Mouse (Mus musculus) thymus, postnatal 4 days (tissue): ENCODE results near the gene Zswim4.

ENCODE experiments used
- DNase-seq: peaks from one replicate; pipeline ENCODE4 v3.0.0; 2021

The Zswim4 gene

GRCm38 (mm10) chr8:84236998-84237473 lies at the start of gene Zswim4:
Gene Zswim4, minus strand, starts transcription at chr8:84237055.
- peak; percentile 95 for DNase-seq

GRCm38 (mm10) chr8:84285665-84286064 lies 48.8 kb upstream of the Zswim4 start:
- peak; percentile 73 for DNase-seq

GRCm38 (mm10) chr8:84284608-84285063 lies 47.8 kb upstream of the Zswim4 start:
- DNase-seq = no peak

- no peak for DNase-seq
Measured at GRCm38 (mm10) chr8:84280777-84281176, 43.9 kb upstream of the Zswim4 start.

GRCm38 (mm10) chr8:84276447-84276846 lies 39.6 kb upstream of the Zswim4 start:
- DNase-seq = no peak

- no peak for DNase-seq
Measured at GRCm38 (mm10) chr8:84273968-84274367, 37.1 kb upstream of the Zswim4 start.

GRCm38 (mm10) chr8:84272302-84272701 lies 35.4 kb upstream of the Zswim4 start:
- no peak for DNase-seq

GRCm38 (mm10) chr8:84269950-84270773 lies 33.3 kb upstream of the Zswim4 start, which contains the start of gene Ccdc130:
Gene Ccdc130, minus strand, starts transcription at chr8:84270380.
- DNase-seq = peak; percentile 100

GRCm38 (mm10) chr8:84261098-84261497 lies 24.2 kb upstream of the Zswim4 start:
- DNase-seq = no peak

- DNase-seq = peak; percentile 83
Measured at GRCm38 (mm10) chr8:84256822-84257610, 20.2 kb upstream of the Zswim4 start, which contains the start of gene Mri1. Gene Mri1, minus strand, starts transcription at chr8:84257326.

GRCm38 (mm10) chr8:84256458-84256821 lies 19.6 kb upstream of the Zswim4 start:
- DNase-seq = no peak

GRCm38 (mm10) chr8:84255858-84256257 lies 19.0 kb upstream of the Zswim4 start:
- no peak for DNase-seq

- DNase-seq = peak; percentile 90
Measured at GRCm38 (mm10) chr8:84249257-84250170, 12.7 kb upstream of the Zswim4 start, which contains the start of gene D8Ertd738e. Gene D8Ertd738e, minus strand, starts transcription at chr8:84249719.

GRCm38 (mm10) chr8:84241821-84242220 lies 5.0 kb upstream of the Zswim4 start:
- DNase-seq = no peak

GRCm38 (mm10) chr8:84241167-84241566 lies 4.3 kb upstream of the Zswim4 start:
- no peak for DNase-seq

- no peak for DNase-seq
Measured at GRCm38 (mm10) chr8:84237542-84238229, 831 bp upstream of the Zswim4 start.

- no peak for DNase-seq
Measured at GRCm38 (mm10) chr8:84236410-84236997, 351 bp downstream of the Zswim4 start.

- DNase-seq = peak; percentile 16
Measured at GRCm38 (mm10) chr8:84235746-84236409, 977 bp downstream of the Zswim4 start.

- no peak for DNase-seq
Measured at GRCm38 (mm10) chr8:84233055-84233454, 3.8 kb downstream of the Zswim4 start.

- peak; percentile 67 for DNase-seq
Measured at GRCm38 (mm10) chr8:84230735-84231134, 6.1 kb downstream of the Zswim4 start.
